Mouse (Mus musculus) megakaryocyte, embryonic 14.5 days (primary cell): Measurements from ENCODE around the gene Mrpl33.

ENCODE experiments used
- FLI1 ChIP-seq: IDR thresholded peaks from 2 replicates; pipeline ENCODE4 v1.6.1; 2012; ENCODE audit warnings: low read length, inconsistent platforms, mixed read lengths
- GATA1 ChIP-seq: IDR thresholded peaks from 3 replicates; pipeline ENCODE4 v1.6.1; 2012; ENCODE audit warnings: mixed read lengths, low read length, inconsistent platforms, borderline replicate concordance

DNA sequence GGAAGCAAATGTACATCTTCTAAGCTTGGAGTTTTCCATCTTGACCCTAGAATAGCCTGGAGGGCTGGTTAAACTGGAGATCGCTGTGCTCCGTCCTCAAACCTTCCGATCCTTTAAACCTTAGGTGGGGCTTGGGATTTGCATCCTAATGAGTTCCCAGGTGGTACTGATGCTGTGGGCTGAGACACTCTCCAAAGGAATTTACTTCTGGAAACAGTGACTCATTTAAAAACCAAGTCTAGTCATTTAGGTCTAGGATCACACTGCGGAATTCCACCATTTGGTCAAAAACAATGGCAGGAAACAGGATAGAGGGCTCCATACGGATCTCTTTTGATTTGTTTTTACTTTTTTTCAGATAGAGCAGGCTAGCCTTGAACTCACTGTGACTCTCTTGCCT, 37.9 kb downstream of the Mrpl33 start:
- no peak for TF ChIP-seq GATA1
- TF ChIP-seq FLI1 = no peak
